Mouse (Mus musculus) limb, embryonic 10.5 days (tissue): Measurements from ENCODE around the gene Sfxn1. TPM values are rescaled to one million over a fixed set of nuclear protein-coding genes. Genes with fewer than 3 reads are reported as not detected.

Source experiments
- DNase-seq: peaks from one replicate; pipeline ENCODE4 v3.0.0-alpha.2; 2017; ENCODE audit warnings: low spot score
- H3K27ac ChIP-seq: fragments of 300-500 bp; sonication (generic); 2 replicates; pipeline ENCODE4 v1.5.1; 2016; ENCODE audit warnings: mild to moderate bottlenecking
- H3K27me3 ChIP-seq: fragments of 300-500 bp; sonication (generic); 2 replicates; pipeline ENCODE4 v1.6.1; 2016; ENCODE audit warnings: low read depth, mild to moderate bottlenecking; ENCODE audit not compliant: poor library complexity, severe bottlenecking
- H3K36me3 ChIP-seq: fragments of 300-500 bp; sonication (generic); 2 replicates; pipeline ENCODE4 v1.6.1; 2016; ENCODE audit warnings: mild to moderate bottlenecking, moderate library complexity
- H3K4me1 ChIP-seq: fragments of 300-500 bp; sonication (generic); 2 replicates; pipeline ENCODE4 v1.6.1; 2016
- H3K4me3 ChIP-seq: fragments of 300-500 bp; sonication (generic); 2 replicates; pipeline ENCODE4 v1.5.1; 2016; ENCODE audit warnings: mild to moderate bottlenecking, moderate library complexity
- H3K9me3 ChIP-seq: fragments of 300-500 bp; sonication (generic); replicated peaks from 2 replicates; pipeline ENCODE4 v1.6.1; 2016; ENCODE audit warnings: mild to moderate bottlenecking
- WGBS: fragments of 180-500 bp; shearing (Covaris S2); methylation state at CpG from one replicate; pipeline ENCODE4 v1.1.7; 2016; 5-methylcytosine and 5-hydroxymethylcytosine counted together
- polyA plus RNA-seq: library from polyadenylated mRNA; unstranded; fragments of >200 nt; fragmentation: Nextera tagmentation; extraction: Ambion mirVana; gene quantifications from 2 replicates; pipeline ENCODE4 v1.2.1, GENCODE M21; 2016

The Sfxn1 gene
- polyA plus RNA-seq, 1 experiment from 2014 or later, result 69.7 TPM

DNA sequence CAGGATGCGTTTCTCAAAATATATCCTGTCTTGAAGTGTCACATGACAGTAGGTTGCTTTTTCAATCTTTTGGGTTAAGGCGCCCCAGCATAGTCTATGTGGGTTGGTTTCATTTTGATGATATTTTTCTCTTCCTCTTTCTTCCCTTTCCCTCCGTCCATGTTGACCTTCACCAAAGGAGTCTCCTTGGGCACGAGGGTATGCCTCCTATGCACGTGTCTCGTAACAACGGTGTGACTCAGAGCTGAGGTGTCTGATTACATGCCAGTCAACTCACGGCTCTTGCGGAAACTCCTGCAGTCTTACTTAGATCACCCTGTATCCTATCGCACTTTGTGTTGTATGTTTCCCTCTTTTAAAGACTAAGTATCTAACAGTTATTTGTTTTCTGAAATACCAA is 32.2 kb downstream of the Sfxn1 start:
- Histone ChIP-seq H3K27me3 (no peaks in the 10 kb centered on the region), H3K9me3 (no peaks in the 10 kb centered on the region), H3K4me1 (no peaks in the 10 kb centered on the region), H3K4me3 (no peak overlapping the region), H3K27ac (no peak overlapping the region), H3K36me3 (peaks cover 71% of the 10 kb centered on the region)
- WGBS, result 80% methylated on average over 10 of the region's 10 CpGs
- no peak for DNase-seq

DNA sequence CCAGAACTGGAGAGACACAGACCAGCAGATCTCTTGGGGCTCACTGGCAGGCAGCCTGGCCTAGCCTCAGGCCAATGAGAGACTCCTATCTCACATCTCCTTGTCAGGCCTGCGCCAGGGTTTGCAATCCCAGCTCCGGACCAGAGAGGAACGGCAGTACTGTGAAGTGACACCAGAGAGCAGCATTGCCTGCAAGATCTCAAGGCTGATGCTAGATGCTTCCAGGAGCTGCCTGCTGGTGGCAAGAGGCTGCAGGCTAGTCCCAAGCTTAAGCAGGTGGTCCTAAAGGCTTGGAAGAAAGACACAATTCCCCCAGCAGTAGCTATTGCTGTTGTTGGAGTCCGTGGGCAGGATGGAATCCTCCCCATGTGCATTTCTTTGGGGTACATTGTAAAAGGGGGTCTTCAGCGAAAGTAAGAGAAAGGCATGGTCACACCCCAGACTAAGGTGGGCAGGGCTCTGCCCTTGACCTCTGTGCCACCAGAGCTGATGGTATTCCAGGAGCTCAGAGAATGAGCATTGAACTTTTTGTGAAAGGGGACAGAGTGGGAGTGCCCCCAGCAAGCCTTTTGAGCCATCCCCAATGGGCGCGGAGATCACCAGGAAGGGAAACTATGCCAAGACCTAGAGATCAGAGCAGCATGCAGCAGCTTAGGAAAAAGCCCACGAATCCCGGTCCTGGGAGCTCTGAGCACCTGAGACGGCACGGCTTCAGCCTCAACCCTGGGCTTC is 42.3 kb downstream of the Sfxn1 start:
- Histone ChIP-seq H3K9me3 (no peaks in the 10 kb centered on the region), H3K27me3 (peaks cover 6% of the 10 kb centered on the region; the same call in 1 of the 2 replicates), H3K36me3 (no peaks in the 10 kb centered on the region), H3K4me1 (no peaks in the 10 kb centered on the region), H3K4me3 (no peak overlapping the region), H3K27ac (no peak overlapping the region)
- 59% methylated on average over 11 of the region's 11 CpGs for WGBS
- DNase-seq, result peak; percentile 69

DNA sequence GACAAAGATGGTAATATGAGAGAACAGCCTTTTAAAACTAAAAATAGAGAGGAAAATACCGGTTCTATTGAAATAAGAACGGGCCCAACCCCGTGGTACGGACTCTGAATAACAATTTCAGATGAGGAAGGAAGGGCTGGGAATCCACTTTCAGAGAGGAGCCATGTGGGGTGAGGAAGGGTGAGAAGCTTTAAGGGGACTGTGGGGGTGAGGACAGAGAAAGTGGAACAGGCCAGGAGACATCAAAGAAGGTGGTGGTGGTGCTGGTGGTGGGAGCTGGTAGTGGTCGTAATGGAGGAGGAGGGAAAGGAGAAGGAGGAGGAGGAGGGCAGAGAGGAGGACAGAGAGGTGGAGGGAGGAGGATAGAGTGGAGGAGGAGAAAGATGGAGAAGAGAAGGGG is 43.3 kb downstream of the Sfxn1 start:
- no peak for DNase-seq
- no peaks in the 10 kb centered on the region for H3K36me3 ChIP-seq
- WGBS, result 74% methylated on average over 5 of the region's 5 CpGs

DNA sequence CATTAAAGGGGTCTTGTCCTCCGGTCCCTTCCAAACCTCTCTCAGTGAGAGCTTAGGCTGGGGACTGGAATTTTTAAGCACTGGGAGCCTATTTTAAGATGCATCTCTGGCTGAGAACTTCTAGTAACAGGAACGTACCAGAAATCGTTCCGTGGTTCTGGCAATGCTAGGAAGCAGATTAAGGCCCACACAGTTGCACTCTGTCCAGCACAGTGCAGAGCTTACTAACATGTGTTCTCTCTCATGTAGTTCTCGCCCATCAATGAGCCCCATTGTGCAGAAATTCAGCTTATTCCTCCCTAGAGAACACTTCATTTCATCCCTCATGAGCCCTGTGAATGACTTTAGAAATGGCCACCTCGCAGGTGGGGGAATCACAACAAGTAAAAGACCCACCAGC is 44.1 kb downstream of the Sfxn1 start:
- H3K36me3 ChIP-seq, result no peaks in the 10 kb centered on the region
- H3K9me3 ChIP-seq, result no peaks in the 10 kb centered on the region
- WGBS, result 91% methylated on average over 6 of the region's 6 CpGs
- H3K4me3 ChIP-seq, result no peak overlapping the region
- H3K27ac ChIP-seq, result no peak overlapping the region
- no peak for DNase-seq
- no peaks in the 10 kb centered on the region for H3K4me1 ChIP-seq
- peaks cover 6% of the 10 kb centered on the region; the same call in 1 of the 2 replicates for H3K27me3 ChIP-seq

More for the DNA sequence above, 43.3 kb downstream of the Sfxn1 start:
- Histone ChIP-seq H3K27ac (no peak overlapping the region), H3K4me1 (no peaks in the 10 kb centered on the region), H3K27me3 (peaks cover 6% of the 10 kb centered on the region; the same call in 1 of the 2 replicates), H3K9me3 (no peaks in the 10 kb centered on the region), H3K4me3 (no peak overlapping the region)

DNA sequence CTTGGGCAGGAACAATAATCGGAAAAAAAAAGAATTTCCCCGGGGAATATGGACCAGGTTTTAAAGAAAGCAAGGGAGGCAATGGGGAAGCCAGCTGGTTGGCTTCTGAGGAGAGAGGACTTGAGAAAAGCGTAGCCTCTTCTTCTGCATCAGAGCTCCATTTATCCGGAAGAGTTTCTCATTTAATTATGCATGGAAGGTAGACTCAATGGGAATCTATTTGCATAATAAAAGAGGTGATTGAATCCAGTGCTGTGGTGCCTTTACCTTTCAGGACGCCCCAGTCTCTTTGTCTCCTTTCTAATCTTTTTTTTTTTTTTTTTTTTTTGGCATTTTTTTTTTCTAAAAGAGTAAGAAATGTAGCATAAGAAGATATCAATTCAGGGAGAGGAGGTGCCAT is 46.7 kb downstream of the Sfxn1 start:
- Histone ChIP-seq H3K27ac (no peak overlapping the region), H3K27me3 (peaks cover 6% of the 10 kb centered on the region; the same call in 1 of the 2 replicates), H3K4me1 (no peaks in the 10 kb centered on the region), H3K36me3 (no peaks in the 10 kb centered on the region), H3K9me3 (no peaks in the 10 kb centered on the region), H3K4me3 (no peak overlapping the region)
- DNase-seq, result no peak
- WGBS, result 55% methylated on average over 5 of the region's 5 CpGs

DNA sequence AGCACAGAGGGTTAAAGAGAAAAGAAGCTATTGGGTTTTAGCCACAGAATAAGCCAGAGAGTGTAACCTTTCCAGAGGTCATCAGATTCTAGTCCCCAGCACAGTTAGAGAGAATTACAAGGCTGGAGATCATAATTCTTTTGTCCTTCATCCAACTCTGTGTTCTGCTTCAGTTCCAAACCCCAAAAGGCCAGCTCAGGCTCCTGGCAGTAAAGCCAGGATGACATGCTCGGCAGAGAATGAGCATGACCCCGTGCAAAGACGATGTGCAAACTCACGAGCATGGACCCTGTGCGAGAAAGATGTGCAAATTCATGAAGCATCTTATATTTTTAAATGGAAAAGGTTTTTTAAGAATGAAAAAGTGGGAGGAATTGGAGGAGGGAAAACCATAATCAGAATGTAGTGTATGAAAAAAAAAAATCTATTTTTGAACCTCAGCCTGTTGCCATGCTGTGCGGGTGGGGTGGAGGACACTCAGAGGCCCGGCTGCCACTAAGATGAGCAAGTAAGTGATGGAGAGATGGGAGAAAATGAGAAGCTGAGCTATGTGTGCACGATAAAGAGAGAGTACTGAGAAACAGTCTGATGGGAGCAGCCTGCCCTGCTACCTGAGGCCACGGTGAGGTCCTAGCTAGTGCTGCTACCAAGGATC is 66.2 kb downstream of the Sfxn1 start:
- no peak for DNase-seq
- H3K4me3 ChIP-seq, result no peak overlapping the region
- no peaks in the 10 kb centered on the region for H3K4me1 ChIP-seq
- no peaks in the 10 kb centered on the region for H3K27me3 ChIP-seq
- H3K27ac ChIP-seq, result no peak overlapping the region
- WGBS, result 88% methylated on average over 9 of the region's 9 CpGs
- no peaks in the 10 kb centered on the region for H3K36me3 ChIP-seq
- no peaks in the 10 kb centered on the region for H3K9me3 ChIP-seq

DNA sequence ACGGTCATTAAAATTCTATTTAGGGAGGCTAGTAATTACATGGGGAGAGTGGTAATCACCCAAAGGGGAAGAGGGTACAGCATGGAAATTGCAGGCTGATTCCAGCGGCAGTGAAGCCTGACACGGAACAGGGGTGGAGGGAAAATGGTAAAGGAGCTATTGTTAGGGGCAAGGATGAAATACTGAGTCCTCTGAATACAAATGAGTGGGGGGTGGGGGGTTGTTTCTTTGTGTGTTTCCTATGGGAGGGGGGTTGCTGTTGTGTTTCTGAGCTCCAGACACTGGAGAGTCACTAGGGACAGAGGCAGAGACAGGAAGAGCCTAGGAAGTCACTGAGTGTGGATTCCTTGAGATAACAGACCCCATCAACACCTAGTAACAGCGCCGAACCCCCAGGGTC is 72.1 kb downstream of the Sfxn1 start:
- no peak for DNase-seq
- H3K36me3 ChIP-seq, result no peaks in the 10 kb centered on the region
- no peaks in the 10 kb centered on the region for H3K27me3 ChIP-seq
- H3K27ac ChIP-seq, result no peak overlapping the region
- no peaks in the 10 kb centered on the region for H3K9me3 ChIP-seq
- H3K4me3 ChIP-seq, result no peak overlapping the region
- no peaks in the 10 kb centered on the region for H3K4me1 ChIP-seq
- 68% methylated on average over 5 of the region's 5 CpGs for WGBS

DNA sequence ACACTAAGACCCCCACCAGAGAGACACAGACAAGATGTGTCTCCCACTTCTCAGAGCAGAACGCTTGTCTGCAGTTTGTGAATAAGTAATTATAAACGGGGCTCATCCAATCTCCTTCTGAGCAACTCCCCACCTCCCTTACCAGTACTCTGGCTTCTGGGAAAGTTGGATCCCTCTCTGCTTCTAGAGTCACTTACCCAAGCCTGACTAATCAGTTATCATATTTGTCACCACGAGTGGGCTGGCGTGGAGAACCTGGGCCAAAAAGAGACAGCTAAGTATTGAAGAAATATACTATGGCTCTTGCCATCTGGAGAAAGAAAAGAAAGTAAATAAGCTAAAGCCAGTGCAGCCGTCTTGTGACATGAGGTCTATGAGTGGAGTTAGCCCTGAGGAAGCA is 73.0 kb downstream of the Sfxn1 start:
- Histone ChIP-seq H3K36me3 (no peaks in the 10 kb centered on the region), H3K27ac (no peak overlapping the region), H3K27me3 (no peaks in the 10 kb centered on the region), H3K4me3 (no peak overlapping the region), H3K4me1 (no peaks in the 10 kb centered on the region), H3K9me3 (no peaks in the 10 kb centered on the region)
- whole genome bisulfite sequencing, result 88% methylated on average over 5 of the region's 5 CpGs
- no peak for DNase-seq

DNA sequence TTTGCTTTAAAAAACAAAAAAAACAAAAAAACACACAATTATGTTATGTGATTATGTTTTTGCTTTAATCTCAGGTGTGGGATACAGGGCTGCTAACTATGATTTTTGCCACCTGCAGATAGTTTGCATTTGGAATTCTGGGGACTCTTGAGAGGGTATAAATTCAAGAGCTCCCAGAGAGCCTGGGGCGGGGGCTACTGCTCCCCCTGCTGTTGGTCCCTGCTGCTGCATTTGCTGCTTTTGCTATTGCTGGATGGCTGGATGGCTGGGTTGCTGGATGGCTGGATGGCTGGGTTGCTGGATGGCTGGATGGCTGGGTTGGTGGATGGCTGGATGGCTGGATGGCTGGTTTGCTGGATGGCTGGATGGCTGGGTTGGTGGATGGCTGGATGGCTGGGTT is 75.7 kb downstream of the Sfxn1 start:
- DNase-seq, result no peak
- Histone ChIP-seq H3K4me3 (no peak overlapping the region), H3K4me1 (no peaks in the 10 kb centered on the region), H3K27ac (no peak overlapping the region), H3K9me3 (no peaks in the 10 kb centered on the region), H3K27me3 (no peaks in the 10 kb centered on the region), H3K36me3 (no peaks in the 10 kb centered on the region)
- 70% methylated on average over 1 of the region's 1 CpGs for WGBS

DNA sequence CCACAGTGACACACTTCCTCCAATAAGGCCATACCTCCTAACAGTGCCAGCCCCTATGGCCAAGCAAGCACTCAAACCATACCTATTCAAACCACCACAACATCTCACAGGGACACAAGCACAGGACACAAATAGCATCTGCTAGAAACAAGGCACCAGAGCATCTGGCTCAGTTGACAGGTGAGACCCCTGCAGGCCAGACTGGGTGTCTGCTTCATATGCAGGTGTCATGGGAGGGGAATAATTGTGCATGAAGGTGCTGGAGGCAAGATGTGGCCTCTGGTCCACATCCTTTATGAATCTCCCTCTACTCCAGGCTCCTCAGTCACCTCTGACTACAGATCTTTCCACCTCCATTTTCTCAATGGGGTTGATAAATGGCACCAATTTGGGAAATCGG is 80.8 kb downstream of the Sfxn1 start:
- WGBS, result 82% methylated on average over 1 of the region's 1 CpGs
- DNase-seq, result no peak
- no peaks in the 10 kb centered on the region for H3K36me3 ChIP-seq
- H3K4me3 ChIP-seq, result no peak overlapping the region
- no peaks in the 10 kb centered on the region for H3K9me3 ChIP-seq
- no peak overlapping the region for H3K27ac ChIP-seq
- peaks cover 9% of the 10 kb centered on the region; the same call in 1 of the 2 replicates for H3K4me1 ChIP-seq
- no peaks in the 10 kb centered on the region for H3K27me3 ChIP-seq

DNA sequence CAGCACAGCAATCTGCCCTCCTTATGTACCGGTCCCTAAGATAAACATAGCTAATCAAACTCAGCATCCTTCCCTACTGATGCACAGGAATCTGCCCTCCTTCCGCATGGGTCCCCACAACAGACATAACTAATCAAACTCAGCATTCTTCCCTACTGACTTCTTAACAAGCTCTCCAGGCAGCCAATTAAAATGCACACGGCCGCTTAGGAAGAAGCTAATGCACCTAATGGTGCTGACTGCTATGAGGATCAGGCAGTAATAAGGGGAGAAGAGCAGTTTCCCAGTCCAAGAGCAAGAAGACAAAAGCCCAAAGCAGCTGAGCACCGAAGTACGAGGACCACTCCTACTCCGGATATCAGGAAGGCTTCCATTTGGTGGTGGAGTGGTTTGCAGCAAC is 81.2 kb downstream of the Sfxn1 start:
- no peak overlapping the region for H3K4me3 ChIP-seq
- H3K4me1 ChIP-seq, result peaks cover 9% of the 10 kb centered on the region; the same call in 1 of the 2 replicates
- peaks cover 3% of the 10 kb centered on the region; the same call in 1 of the 2 replicates for H3K27me3 ChIP-seq
- DNase-seq, result no peak
- no peak overlapping the region for H3K27ac ChIP-seq
- WGBS, result 54% methylated on average over 7 of the region's 7 CpGs
- H3K36me3 ChIP-seq, result no peaks in the 10 kb centered on the region
- H3K9me3 ChIP-seq, result no peaks in the 10 kb centered on the region

DNA sequence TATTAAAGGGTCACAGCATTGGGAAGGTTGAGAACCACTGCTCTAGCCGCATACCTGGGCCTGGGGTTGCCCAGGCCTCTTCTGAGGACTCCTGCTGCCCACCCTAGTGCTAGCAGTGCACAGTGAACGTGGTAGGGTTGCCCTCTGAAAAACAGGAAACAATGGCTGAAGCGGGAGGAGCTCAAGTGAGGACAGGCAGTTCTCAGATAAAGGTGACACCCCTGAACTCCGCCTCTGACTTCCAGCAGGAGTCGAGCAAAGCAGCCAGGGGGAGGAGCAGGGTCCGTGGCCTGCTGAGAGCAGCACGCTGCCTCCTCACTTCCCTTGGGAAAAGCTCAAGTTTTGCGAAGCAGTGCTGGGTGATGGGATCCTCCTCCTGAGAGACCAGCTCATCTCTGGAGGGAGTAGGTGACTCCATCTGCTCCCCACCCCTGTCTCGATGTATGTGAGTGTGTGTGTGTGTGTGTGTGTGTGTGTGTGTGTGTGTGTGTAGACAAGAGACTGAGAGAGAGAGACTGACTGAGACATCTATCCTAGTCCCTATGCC is 82.1 kb downstream of the Sfxn1 start:
- WGBS, result 14% methylated on average over 9 of the region's 9 CpGs
- no peaks in the 10 kb centered on the region for H3K9me3 ChIP-seq
- H3K36me3 ChIP-seq, result no peaks in the 10 kb centered on the region
- peaks cover 9% of the 10 kb centered on the region; the same call in 1 of the 2 replicates for H3K4me1 ChIP-seq
- DNase-seq, result no peak
- no peak overlapping the region for H3K27ac ChIP-seq
- peaks cover 8% of the 10 kb centered on the region; the same call in 1 of the 2 replicates for H3K27me3 ChIP-seq
- no peak overlapping the region for H3K4me3 ChIP-seq

DNA sequence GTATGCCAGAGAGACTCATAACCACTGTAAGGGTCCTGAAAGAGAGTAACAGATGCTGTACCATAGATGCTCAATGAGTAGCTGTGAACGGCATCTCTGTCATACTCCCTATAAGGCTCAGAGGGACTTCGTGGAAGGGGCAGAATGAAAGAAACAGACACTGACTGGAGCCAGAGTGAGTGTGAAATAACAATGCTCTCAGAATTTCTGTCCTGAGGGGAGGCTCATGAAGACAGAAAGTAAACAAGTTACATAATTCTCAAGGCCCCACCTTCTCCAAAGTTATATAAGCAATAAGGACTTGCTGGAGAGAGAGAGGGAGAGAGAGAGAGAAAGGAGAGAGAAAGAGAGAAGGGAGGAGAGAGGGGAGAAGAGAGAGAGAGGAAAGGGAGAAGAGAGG is 84.2 kb downstream of the Sfxn1 start:
- H3K36me3 ChIP-seq, result no peaks in the 10 kb centered on the region
- DNase-seq, result no peak
- H3K4me3 ChIP-seq, result no peak overlapping the region
- 93% methylated on average over 2 of the region's 2 CpGs for WGBS
- H3K9me3 ChIP-seq, result no peaks in the 10 kb centered on the region
- peaks cover 9% of the 10 kb centered on the region; the same call in 1 of the 2 replicates for H3K4me1 ChIP-seq
- H3K27ac ChIP-seq, result no peak overlapping the region
- peaks cover 15% of the 10 kb centered on the region; the same call in 1 of the 2 replicates for H3K27me3 ChIP-seq
